Mouse (Mus musculus): ENCODE data around the gene Irx5.

- TF ChIP-seq CTCF (IDR thresholded peaks at IDR 0.05; ENCODE audit: low read depth) (no peak; the same call in 1 of the 2 replicates), EP300 (IDR thresholded peaks at IDR 0.05; ENCODE audit: low read depth) (no peak)
Measured at GRCm38 (mm10) chr8:92361546-92362351, 4.3 kb downstream of the Irx5 start.
